Mouse (Mus musculus) heart, embryonic 16.5 days (tissue): ENCODE measurements around the gene Zfp213. TPM values are rescaled to one million over a fixed set of nuclear protein-coding genes. Genes with fewer than 3 reads are reported as not detected.

Experiments used
- ATAC-seq: fragments of 200-750 bp; cut with Nextera tagmentation; replicated peaks from 2 replicates; pipeline ENCODE4 v1.8.0; 2017; ENCODE audit warnings: moderate number of reproducible peaks; ENCODE audit not compliant: insufficient read depth, low FRiP score; ENCODE audit errors: extremely low read depth
- H3K27ac ChIP-seq: fragments of 300-500 bp; sonication (generic); 2 replicates; pipeline ENCODE4 v1.5.1; 2014; ENCODE audit warnings: mild to moderate bottlenecking, low read length, control low read depth, moderate library complexity
- H3K27me3 ChIP-seq: fragments of 300-500 bp; sonication (generic); 2 replicates; pipeline ENCODE4 v1.6.1; 2014; ENCODE audit warnings: low read length, mixed read lengths; ENCODE audit not compliant: control insufficient read depth, insufficient read depth
- H3K36me3 ChIP-seq: fragments of 300-500 bp; sonication (generic); 2 replicates; pipeline ENCODE4 v1.6.1; 2014; ENCODE audit not compliant: control insufficient read depth, insufficient read depth
- H3K4me1 ChIP-seq: fragments of 300-500 bp; sonication (generic); 2 replicates; pipeline ENCODE4 v1.6.1; 2014; ENCODE audit warnings: low read length, mixed read lengths; ENCODE audit not compliant: control insufficient read depth, insufficient read depth
- H3K4me2 ChIP-seq: fragments of 300-500 bp; sonication (generic); 2 replicates; pipeline ENCODE4 v1.6.1; 2014; ENCODE audit warnings: low read depth, mild to moderate bottlenecking, control low read depth, low read length
- H3K4me3 ChIP-seq: fragments of 300-500 bp; sonication (generic); 2 replicates; pipeline ENCODE4 v1.5.1; 2014; ENCODE audit warnings: mild to moderate bottlenecking, control low read depth, low read length
- H3K9ac ChIP-seq: fragments of 300-500 bp; sonication (generic); 2 replicates; pipeline ENCODE4 v1.6.1; 2014; ENCODE audit warnings: low read length, control low read depth
- H3K9me3 ChIP-seq: fragments of 300-500 bp; sonication (generic); replicated peaks from 2 replicates; pipeline ENCODE4 v1.6.1; 2016; ENCODE audit warnings: low read length; ENCODE audit not compliant: control insufficient read depth
- WGBS: fragments of 180-500 bp; shearing (Covaris S2); extraction: QIAGEN DNeasy Blood & Tissue Kit; methylation state at CpG from one replicate; pipeline ENCODE4 v1.1.7; 2014; 5-methylcytosine and 5-hydroxymethylcytosine counted together
- polyA plus RNA-seq: library from polyadenylated mRNA; unstranded; fragments of >200 nt; fragmentation: Nextera tagmentation; extraction: Ambion mirVana; gene quantifications from 2 replicates; pipeline ENCODE4 v1.2.1, GENCODE M21; 2015

Gene Zfp213
- polyA plus RNA-seq, 1 experiment from 2014 or later, result 12.9 TPM

- H3K4me3 ChIP-seq, result peak overlapping the region; percentile 78
- peak; percentile 53 for ATAC-seq
- H3K27me3 ChIP-seq, result no peaks in the 10 kb centered on the region
- H3K9me3 ChIP-seq, result no peaks in the 10 kb centered on the region
- peak overlapping the region; percentile 79 for H3K9ac ChIP-seq
- peaks cover 13% of the 10 kb centered on the region; the same call in 1 of the 2 replicates for H3K36me3 ChIP-seq
- under 1% methylated on average over 8 of the region's 8 CpGs for WGBS
- H3K4me2 ChIP-seq, result peak overlapping the region; percentile 71
- H3K4me1 ChIP-seq, result peaks cover 11% of the 10 kb centered on the region
- H3K27ac ChIP-seq, result peak overlapping the region; percentile 80
These were observed 304 bp upstream of the Zfp213 start for GRCm38 (mm10) chr17:23564368-23564715.

- Histone ChIP-seq H3K9ac (no peak overlapping the region), H3K27me3 (no peaks in the 10 kb centered on the region), H3K9me3 (no peaks in the 10 kb centered on the region), H3K4me2 (no peak overlapping the region), H3K27ac (no peak overlapping the region), H3K4me3 (no peak overlapping the region), H3K4me1 (peaks cover 7% of the 10 kb centered on the region), H3K36me3 (peaks cover 47% of the 10 kb centered on the region)
- ATAC-seq, result no peak
- 69% methylated on average over 10 of the region's 11 CpGs for WGBS
These were observed 4.3 kb downstream of the Zfp213 start for GRCm38 (mm10) chr17:23559767-23560166.

GRCm38 (mm10) chr17:23555243-23555916 lies 8.7 kb downstream of the Zfp213 start:
- Histone ChIP-seq H3K9ac (no peak overlapping the region), H3K27me3 (no peaks in the 10 kb centered on the region), H3K4me2 (no peak overlapping the region), H3K36me3 (peaks cover 40% of the 10 kb centered on the region), H3K4me3 (no peak overlapping the region), H3K27ac (no peak overlapping the region), H3K9me3 (no peaks in the 10 kb centered on the region), H3K4me1 (peaks cover 6% of the 10 kb centered on the region)
- WGBS, result 75% methylated on average over 7 of the region's 7 CpGs
- ATAC-seq, result no peak

- no peak for ATAC-seq
- Histone ChIP-seq H3K4me1 (peaks cover 9% of the 10 kb centered on the region), H3K4me2 (no peak overlapping the region), H3K27me3 (no peaks in the 10 kb centered on the region), H3K9me3 (no peaks in the 10 kb centered on the region), H3K4me3 (no peak overlapping the region), H3K9ac (no peak overlapping the region), H3K36me3 (peaks cover 34% of the 10 kb centered on the region), H3K27ac (no peak overlapping the region)
These were observed 9.7 kb downstream of the Zfp213 start for GRCm38 (mm10) chr17:23554321-23554720.

- Histone ChIP-seq H3K9me3 (no peaks in the 10 kb centered on the region), H3K4me2 (no peak overlapping the region), H3K27ac (no peak overlapping the region), H3K4me1 (peaks cover 14% of the 10 kb centered on the region), H3K27me3 (no peaks in the 10 kb centered on the region), H3K36me3 (peaks cover 29% of the 10 kb centered on the region), H3K9ac (no peak overlapping the region), H3K4me3 (no peak overlapping the region)
- no peak for ATAC-seq
- WGBS, result 56% methylated on average over 1 of the region's 1 CpGs
These were observed 10.4 kb downstream of the Zfp213 start for GRCm38 (mm10) chr17:23553634-23554120.

- 80% methylated on average over 8 of the region's 8 CpGs for WGBS
- ATAC-seq, result no peak
These were observed 11.0 kb downstream of the Zfp213 start for GRCm38 (mm10) chr17:23552896-23553633.

GRCm38 (mm10) chr17:23551963-23552362 lies 12.1 kb downstream of the Zfp213 start:
- Histone ChIP-seq H3K4me3 (no peak overlapping the region), H3K27ac (no peak overlapping the region), H3K27me3 (no peaks in the 10 kb centered on the region), H3K36me3 (peaks cover 12% of the 10 kb centered on the region; the same call in 1 of the 2 replicates), H3K9ac (no peak overlapping the region), H3K4me2 (no peak overlapping the region), H3K4me1 (peaks cover 14% of the 10 kb centered on the region), H3K9me3 (no peaks in the 10 kb centered on the region)
- 63% methylated on average over 5 of the region's 5 CpGs for WGBS
- ATAC-seq, result no peak

More at GRCm38 (mm10) chr17:23552896-23553633, 11.0 kb downstream of the Zfp213 start:
- Histone ChIP-seq H3K9ac (no peak overlapping the region), H3K36me3 (peaks cover 23% of the 10 kb centered on the region), H3K9me3 (no peaks in the 10 kb centered on the region), H3K4me2 (no peak overlapping the region), H3K4me3 (no peak overlapping the region), H3K4me1 (peaks cover 14% of the 10 kb centered on the region), H3K27ac (no peak overlapping the region), H3K27me3 (no peaks in the 10 kb centered on the region)

GRCm38 (mm10) chr17:23551416-23551815 lies 12.6 kb downstream of the Zfp213 start:
- no peak for ATAC-seq
- peak overlapping the region; percentile 74 for H3K4me2 ChIP-seq
- peak overlapping the region; percentile 83 for H3K27ac ChIP-seq
- H3K9me3 ChIP-seq, result no peaks in the 10 kb centered on the region
- peaks cover 6% of the 10 kb centered on the region; the same call in 1 of the 2 replicates for H3K36me3 ChIP-seq
- H3K27me3 ChIP-seq, result no peaks in the 10 kb centered on the region
- H3K4me1 ChIP-seq, result peaks cover 14% of the 10 kb centered on the region
- H3K4me3 ChIP-seq, result peak overlapping the region; percentile 78
- H3K9ac ChIP-seq, result no peak overlapping the region; the same call in 1 of the 2 replicates

GRCm38 (mm10) chr17:23550856-23551255 lies 13.2 kb downstream of the Zfp213 start:
- peak overlapping the region; percentile 83 for H3K27ac ChIP-seq
- peak overlapping the region; percentile 69 for H3K9ac ChIP-seq
- ATAC-seq, result no peak
- no peaks in the 10 kb centered on the region for H3K9me3 ChIP-seq
- peaks cover 14% of the 10 kb centered on the region for H3K4me1 ChIP-seq
- H3K4me3 ChIP-seq, result peak overlapping the region; percentile 78
- peak overlapping the region; percentile 74 for H3K4me2 ChIP-seq
- WGBS, result under 1% methylated on average over 15 of the region's 15 CpGs
- H3K27me3 ChIP-seq, result no peaks in the 10 kb centered on the region
- peaks cover 5% of the 10 kb centered on the region; the same call in 1 of the 2 replicates for H3K36me3 ChIP-seq
